Mouse (Mus musculus) midbrain, postnatal 0 days (tissue): Measurements from ENCODE around the gene Tnrc6b. TPM values are rescaled to one million over a fixed set of nuclear protein-coding genes. Genes with fewer than 3 reads are reported as not detected.

Experiments used
- ATAC-seq: fragments of 200-750 bp; cut with Nextera tagmentation; 2 replicates; pipeline ENCODE4 v1.8.0; 2017; ENCODE audit warnings: moderate number of reproducible peaks, mild to moderate bottlenecking, moderate TSS enrichment, moderate library complexity; ENCODE audit not compliant: low FRiP score
- DNase-seq: peaks from one replicate; pipeline ENCODE4 v3.0.0-alpha.2; 2015; ENCODE audit warnings: low spot score
- H3K27ac ChIP-seq: fragments of 300-500 bp; sonication (generic); 2 replicates; pipeline ENCODE4 v1.5.1; 2014; ENCODE audit warnings: low read depth, mild to moderate bottlenecking, low read length, mixed read lengths
- H3K27me3 ChIP-seq: fragments of 300-500 bp; sonication (generic); 2 replicates; pipeline ENCODE4 v1.6.1; 2014; ENCODE audit warnings: low read length, control low read depth, mixed read lengths; ENCODE audit not compliant: insufficient read depth
- H3K36me3 ChIP-seq: fragments of 300-500 bp; sonication (generic); 2 replicates; pipeline ENCODE4 v1.6.1; 2014; ENCODE audit warnings: low read length, control low read depth, mixed read lengths; ENCODE audit not compliant: insufficient read depth
- H3K4me1 ChIP-seq: fragments of 300-500 bp; sonication (generic); 2 replicates; pipeline ENCODE4 v1.6.1; 2014; ENCODE audit warnings: mild to moderate bottlenecking, control low read depth, antibody characterized with exemption, low read length, mixed read lengths; ENCODE audit not compliant: insufficient read depth
- H3K4me2 ChIP-seq: fragments of 300-500 bp; sonication (generic); 2 replicates; pipeline ENCODE4 v1.6.1; 2014; ENCODE audit warnings: low read depth, mild to moderate bottlenecking, low read length, mixed read lengths; ENCODE audit not compliant: poor library complexity, severe bottlenecking
- H3K4me3 ChIP-seq: fragments of 300-500 bp; sonication (generic); 2 replicates; pipeline ENCODE4 v1.5.1; 2014; ENCODE audit warnings: low read depth, mild to moderate bottlenecking, low read length, moderate library complexity
- H3K9ac ChIP-seq: fragments of 300-500 bp; sonication (generic); replicated peaks from 2 replicates; pipeline ENCODE4 v1.6.1; 2014; ENCODE audit warnings: mild to moderate bottlenecking, low read length, moderate library complexity, mixed read lengths; ENCODE audit not compliant: poor library complexity, severe bottlenecking
- H3K9me3 ChIP-seq: fragments of 300-500 bp; sonication (generic); 2 replicates; pipeline ENCODE4 v1.6.1; 2016; ENCODE audit warnings: low read length, control low read depth
- CTCF ChIP-seq: IDR thresholded peaks from 2 replicates; pipeline ENCODE4 v1.5.1; 2016; ENCODE audit warnings: antibody characterized with exemption, mild to moderate bottlenecking
- WGBS: fragments of 180-500 bp; shearing (Covaris S2); extraction: QIAGEN DNeasy Blood & Tissue Kit; methylation state at CpG from one replicate; pipeline ENCODE4 v1.1.7; 2014; 5-methylcytosine and 5-hydroxymethylcytosine counted together
- polyA plus RNA-seq: library from polyadenylated mRNA; unstranded; fragments of >200 nt; fragmentation: Nextera tagmentation; extraction: Ambion mirVana; gene quantifications from 2 replicates; pipeline ENCODE4 v1.2.1, GENCODE M21; 2015
- total RNA-seq: library from RNA; depleted of rRNA; stranded (reverse); fragments of >200 nt; gene quantifications from 2 replicates; pipeline ENCODE4 v1.2.3, GENCODE M21; 2014

The Tnrc6b gene
- total and polyA plus RNA-seq, 2 experiments from 2014 or later, result 26.3 to 30.0 TPM

GRCm38 (mm10) chr15:80949431-80949830, 238.3 kb downstream of the Tnrc6b start:
- no peak for TF ChIP-seq CTCF
- 0 out of 2 replicates have a peak overlapping the region, but pooled peaks have one; percentile 19 for H3K9ac ChIP-seq
- H3K4me1 ChIP-seq, result peaks cover 4% of the 10 kb centered on the region; the same call in 1 of the 2 replicates
- ATAC-seq, result no peak
- H3K27ac ChIP-seq, result no peak overlapping the region
- peak overlapping the region; percentile 68 for H3K4me2 ChIP-seq
- WGBS, result 56% methylated on average over 4 of the region's 4 CpGs
- no peak for DNase-seq
- peak overlapping the region; percentile 83 for H3K4me3 ChIP-seq
- no peaks in the 10 kb centered on the region for H3K27me3 ChIP-seq
- no peaks in the 10 kb centered on the region for H3K9me3 ChIP-seq
- H3K36me3 ChIP-seq, result peaks cover 16% of the 10 kb centered on the region; the same call in 1 of the 2 replicates

GRCm38 (mm10) chr15:80950055-80950454, 238.9 kb downstream of the Tnrc6b start:
- Histone ChIP-seq H3K27ac (no peak overlapping the region), H3K4me1 (peaks cover 4% of the 10 kb centered on the region; the same call in 1 of the 2 replicates), H3K9ac (no peak overlapping the region), H3K27me3 (no peaks in the 10 kb centered on the region), H3K9me3 (no peaks in the 10 kb centered on the region), H3K36me3 (peaks cover 18% of the 10 kb centered on the region; the same call in 1 of the 2 replicates), H3K4me2 (no peak overlapping the region), H3K4me3 (no peak overlapping the region)
- WGBS, result 90% methylated on average over 7 of the region's 7 CpGs
- no peak for ATAC-seq
- TF ChIP-seq CTCF, result no peak
- DNase-seq, result no peak

GRCm38 (mm10) chr15:80953971-80954370, 242.9 kb downstream of the Tnrc6b start:
- Histone ChIP-seq H3K27me3 (no peaks in the 10 kb centered on the region), H3K4me2 (no peak overlapping the region), H3K9ac (no peak overlapping the region), H3K4me3 (no peak overlapping the region), H3K27ac (no peak overlapping the region), H3K9me3 (no peaks in the 10 kb centered on the region), H3K4me1 (peaks cover 4% of the 10 kb centered on the region; the same call in 1 of the 2 replicates), H3K36me3 (peaks cover 39% of the 10 kb centered on the region)
- ATAC-seq (no peak), DNase-seq (no peak)
- TF ChIP-seq CTCF, result no peak
- WGBS, result 95% methylated on average over 9 of the region's 9 CpGs

GRCm38 (mm10) chr15:80954861-80955260, 243.7 kb downstream of the Tnrc6b start:
- no peak for DNase-seq
- H3K9me3 ChIP-seq, result no peaks in the 10 kb centered on the region
- no peak for TF ChIP-seq CTCF
- no peak overlapping the region for H3K27ac ChIP-seq
- H3K4me2 ChIP-seq, result no peak overlapping the region
- no peaks in the 10 kb centered on the region for H3K4me1 ChIP-seq
- H3K27me3 ChIP-seq, result no peaks in the 10 kb centered on the region
- 47% methylated on average over 3 of the region's 3 CpGs for WGBS
- no peak overlapping the region for H3K4me3 ChIP-seq
- H3K9ac ChIP-seq, result no peak overlapping the region
- ATAC-seq, result no peak
- H3K36me3 ChIP-seq, result peaks cover 43% of the 10 kb centered on the region

- H3K9me3 ChIP-seq, result no peaks in the 10 kb centered on the region
- H3K4me1 ChIP-seq, result no peaks in the 10 kb centered on the region
- WGBS, result 95% methylated on average over 12 of the region's 12 CpGs
- no peak overlapping the region for H3K4me2 ChIP-seq
- no peak overlapping the region for H3K27ac ChIP-seq
- H3K4me3 ChIP-seq, result no peak overlapping the region
- ATAC-seq (no peak), DNase-seq (no peak)
- H3K9ac ChIP-seq, result no peak overlapping the region
- TF ChIP-seq CTCF, result no peak
- H3K36me3 ChIP-seq, result peaks cover 52% of the 10 kb centered on the region
- no peaks in the 10 kb centered on the region for H3K27me3 ChIP-seq
These were observed 244.8 kb downstream of the Tnrc6b start for GRCm38 (mm10) chr15:80955836-80956438.

GRCm38 (mm10) chr15:80969371-80969770, 258.3 kb downstream of the Tnrc6b start:
- no peak overlapping the region for H3K4me3 ChIP-seq
- no peak for ATAC-seq
- no peaks in the 10 kb centered on the region for H3K9me3 ChIP-seq
- no peak overlapping the region for H3K4me2 ChIP-seq
- no peaks in the 10 kb centered on the region for H3K27me3 ChIP-seq
- no peak overlapping the region for H3K27ac ChIP-seq
- DNase-seq, result no peak
- 91% methylated on average over 1 of the region's 1 CpGs for WGBS
- TF ChIP-seq CTCF, result no peak
- peaks cover 41% of the 10 kb centered on the region for H3K36me3 ChIP-seq
- no peak overlapping the region for H3K9ac ChIP-seq
- H3K4me1 ChIP-seq, result no peaks in the 10 kb centered on the region
